Mouse (Mus musculus): ENCODE results near the gene Gm20696.

GRCm38 (mm10) chr6:99344357-99344756 is 322.2 kb downstream of the Gm20696 start:
- no peak for TF ChIP-seq TAL1 (IDR thresholded peaks at IDR 0.05; ENCODE audit: low read length)
- no peak for TF ChIP-seq GATA1 (IDR thresholded peaks at IDR 0.05; ENCODE audit: low read length)
